ENCODE assay signal across 17 mouse cellular contexts in the genomic region with DNA sequence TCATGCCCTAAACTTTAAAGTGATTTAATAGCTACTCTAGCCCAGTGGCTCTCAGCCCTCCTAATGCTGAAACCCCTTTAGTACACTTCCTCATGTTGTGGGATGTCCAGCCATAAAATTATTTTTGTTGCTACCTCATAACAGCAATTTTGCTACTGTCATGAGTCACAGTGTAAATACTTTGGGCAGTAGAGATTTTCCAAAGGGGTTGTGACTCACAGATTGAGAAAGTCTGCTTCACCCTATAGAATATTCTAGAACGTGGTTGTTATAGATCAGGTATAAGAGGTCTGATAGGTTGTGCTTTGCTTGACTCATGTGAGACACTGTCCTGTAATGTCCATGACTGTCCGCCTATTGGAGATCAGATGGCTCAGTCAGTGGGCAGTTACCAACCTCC.
"Had no signal": no experiment of that assay in that cellular context is flagged by ENCODE, and none has a peak within 500 bp of the region (broad histone marks: within the 10 kb centered on the region; RNA-seq: fewer than 3 reads in every experiment).

No protein-coding gene starts in this region.

- ATAC-seq: midbrain, embryonic 13.5 days; midbrain, embryonic 15.5 days had no signal

- H3K9me3 ChIP-seq: megakaryocyte, embryonic 14.5 days; midbrain, embryonic 13.5 days; midbrain, embryonic 15.5 days; neural tube, embryonic 12.5 days had no signal

- DNase-seq: lung, adult 18-20 months; lung, embryonic 14.5 days; lung, postnatal 10 days; lung, postnatal 4 days; retina, postnatal 1 day; right cerebral cortex, adult 18-20 months; right cerebral cortex, postnatal 25 days; right cerebral cortex, postnatal 4 days; spleen, adult 18-20 months; thymus, adult 18-20 months; thymus, postnatal 14 days; thymus, postnatal 36 days had no signal

- H3K4me3 ChIP-seq: megakaryocyte, embryonic 14.5 days; midbrain, embryonic 13.5 days; midbrain, embryonic 15.5 days; neural tube, embryonic 12.5 days had no signal

- H3K27me3 ChIP-seq: midbrain, embryonic 13.5 days; midbrain, embryonic 15.5 days; neural tube, embryonic 12.5 days had no signal

- H3K36me3 ChIP-seq: midbrain, embryonic 13.5 days; midbrain, embryonic 15.5 days; neural tube, embryonic 12.5 days had no signal

- H3K27ac ChIP-seq: midbrain, embryonic 13.5 days; midbrain, embryonic 15.5 days; neural tube, embryonic 12.5 days had no signal

- H3K4me2 ChIP-seq: lung, embryonic 14.5 days; midbrain, embryonic 11.5 days; midbrain, embryonic 13.5 days; midbrain, embryonic 15.5 days; neural tube, embryonic 12.5 days had no signal

- H3K9ac ChIP-seq: lung, embryonic 14.5 days; midbrain, embryonic 13.5 days; midbrain, embryonic 15.5 days; neural tube, embryonic 12.5 days had no signal

- H3K4me1 ChIP-seq: midbrain, embryonic 13.5 days; midbrain, embryonic 15.5 days; neural tube, embryonic 12.5 days had no signal
